Mouse (Mus musculus): ENCODE data around the gene Ldhal6b. TPM values are rescaled to one million over a fixed set of nuclear protein-coding genes. Genes with fewer than 3 reads are reported as not detected.

The Ldhal6b gene
- polyA plus RNA-seq, 1 experiment from 2014 or later = not detected

Small RNA genes within 50 kb of the gene (microRNA-seq; reads per million reads assigned to microRNA genes)
- not detected for gene Gm22475

Other genes with a start within 250 kb of the Ldhal6b start
- 115 and 124 TPM in 2 replicates for gene Tmem242, start 21.5 kb upstream of the Ldhal6b start, polyA plus RNA-seq (2014; fragmentation: Nextera tagmentation; extraction: Ambion mirVana)
- gene Zdhhc14, start 73.8 kb upstream of the Ldhal6b start, polyA plus RNA-seq (2014; fragmentation: Nextera tagmentation; extraction: Ambion mirVana) = 4.7 and 8.1 TPM in 2 replicates

All from forebrain, embryonic 14.5 days (tissue).